Mouse (Mus musculus): Measurements from ENCODE around the gene Pappa2.
A peak's percentile ranks its signal among the peaks of the same experiment; 100 is the strongest.

Pappa2 gene

DNA sequence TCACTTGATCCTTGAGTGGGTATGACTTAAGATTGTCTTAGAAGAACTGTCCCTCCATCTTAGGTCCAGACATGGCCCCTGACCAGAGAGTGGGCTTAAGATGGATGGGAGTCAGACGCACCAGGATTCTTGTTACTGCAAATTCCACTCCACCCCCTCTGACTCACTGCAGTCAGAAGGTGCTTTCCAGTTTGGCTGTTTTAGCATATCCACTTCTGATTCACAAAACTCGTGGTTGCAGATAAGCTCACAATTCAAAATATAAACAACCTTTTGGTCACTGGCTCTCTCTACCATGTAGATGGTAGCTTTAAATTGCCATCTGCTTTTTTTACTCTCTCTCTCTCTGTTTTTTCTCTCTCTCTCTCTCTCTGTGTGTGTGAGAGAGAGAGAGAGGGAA, 214.4 kb downstream of the Pappa2 start:
- no peak for DNase-seq (ENCODE audit: low read depth, low spot score)

DNA sequence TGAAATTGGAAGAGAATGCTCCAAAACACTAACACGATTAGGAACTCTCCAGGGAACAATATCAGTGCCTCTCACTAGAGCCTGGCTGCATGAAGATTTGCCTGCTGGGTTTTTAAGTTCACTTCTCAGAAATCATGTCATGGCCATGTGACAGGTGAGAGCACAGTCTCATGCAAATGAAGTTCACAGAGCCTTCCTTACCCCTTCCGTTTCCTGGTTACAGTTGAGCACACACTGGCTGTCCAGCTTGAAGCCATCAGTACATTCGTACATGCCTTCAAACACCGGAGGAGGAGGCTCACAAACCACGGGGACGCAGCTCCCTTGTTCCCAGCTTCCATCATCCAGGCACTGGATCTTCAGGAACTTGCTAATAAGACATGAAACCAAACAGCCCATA, 215.6 kb downstream of the Pappa2 start:
- no peak for DNase-seq (ENCODE audit: low read depth, low spot score)

DNA sequence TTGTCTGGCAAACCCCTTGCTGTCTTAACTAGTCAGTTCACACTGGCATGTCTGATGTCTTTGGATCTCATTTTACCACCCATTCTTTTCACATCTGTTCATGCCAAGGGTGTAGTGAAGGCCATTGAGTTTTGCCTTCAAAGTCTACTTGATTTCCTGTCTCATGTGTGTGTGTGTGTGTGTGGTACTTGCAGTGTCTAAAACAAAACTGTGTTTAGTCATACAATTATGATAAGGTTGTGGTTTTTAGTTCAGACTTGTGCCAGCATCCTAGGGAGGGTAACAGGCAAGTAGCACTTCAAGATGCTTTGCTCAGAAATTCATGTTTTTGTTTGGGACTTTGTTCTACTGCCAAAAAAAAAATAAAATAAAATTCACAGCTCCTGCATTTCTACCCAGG, 216.1 kb downstream of the Pappa2 start:
- no peak for DNase-seq (ENCODE audit: low read depth, low spot score)

DNA sequence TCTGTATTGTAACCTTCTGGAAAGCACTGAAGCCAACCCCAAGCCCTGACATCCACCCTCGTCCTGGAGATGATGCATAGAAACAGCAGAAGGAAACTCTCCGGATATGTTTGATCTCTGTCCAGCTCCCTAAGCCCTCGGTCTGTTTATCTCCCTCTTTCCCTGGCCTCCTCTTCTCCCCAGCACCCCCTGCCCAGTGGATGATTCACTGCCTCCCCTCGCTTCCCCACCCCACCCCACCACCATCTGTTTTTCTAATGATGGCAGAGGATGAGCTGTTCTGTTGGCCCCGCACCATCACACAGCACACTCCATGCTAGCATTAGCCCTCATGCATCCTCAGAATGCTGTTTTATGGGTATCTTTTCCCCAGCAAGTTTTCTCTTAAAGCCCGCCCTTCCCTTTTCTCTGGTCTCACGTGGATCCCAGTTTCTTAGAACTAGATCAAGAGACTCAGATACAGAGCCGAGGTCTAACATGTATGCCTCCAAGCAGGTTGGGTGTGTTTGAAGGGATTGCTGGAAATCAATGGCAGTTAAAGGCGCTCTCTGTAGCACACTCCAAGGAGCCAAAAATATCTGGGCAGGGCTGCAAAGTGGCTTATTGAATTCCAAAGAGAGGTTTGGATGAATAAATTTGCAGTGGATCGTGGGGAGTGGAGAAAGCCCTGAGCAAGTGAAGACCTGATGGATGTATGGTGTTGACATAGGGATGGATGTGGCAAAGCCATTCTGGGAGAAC, 231.8 kb downstream of the Pappa2 start:
- no peak for DNase-seq (ENCODE audit: low read depth, low spot score)

DNA sequence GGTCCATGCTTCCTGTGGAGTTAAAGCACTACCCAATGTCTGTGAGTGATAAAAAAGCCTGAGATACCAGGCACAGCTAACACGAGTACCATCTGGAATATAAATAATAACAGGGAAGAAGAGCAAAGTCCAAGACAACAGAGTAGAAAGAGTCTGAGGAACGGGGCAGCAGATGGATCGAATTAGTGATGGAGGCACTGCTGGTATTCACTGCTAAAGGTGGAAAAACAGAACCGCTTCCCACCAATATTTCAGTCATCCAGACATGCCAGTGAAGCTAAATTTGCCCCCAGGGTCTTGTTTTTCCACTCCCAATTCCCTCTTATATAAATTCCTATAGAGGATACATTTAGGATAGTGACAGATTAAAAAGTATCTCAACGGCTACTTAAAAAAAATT, 238.8 kb downstream of the Pappa2 start:
- DNase-seq (ENCODE audit: low read depth, low spot score), result no peak

DNA sequence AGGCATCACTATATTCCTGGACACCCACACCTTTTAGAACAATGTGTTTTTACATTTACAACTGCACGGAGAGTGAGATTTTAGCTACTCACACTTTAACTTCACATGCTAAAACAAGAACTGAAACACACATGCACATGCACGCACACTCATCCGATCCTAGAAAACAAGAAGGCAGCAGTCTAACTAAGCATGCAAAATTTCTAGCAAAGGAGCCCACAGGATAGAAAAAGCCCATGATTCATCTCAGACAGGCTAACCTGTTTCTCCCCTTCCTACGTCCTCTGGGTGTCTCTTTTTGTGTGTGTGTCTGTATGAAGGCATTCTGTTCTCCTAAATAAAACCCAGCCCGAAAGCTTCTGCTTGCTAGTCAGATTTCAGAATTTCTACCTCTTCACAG, 239.3 kb downstream of the Pappa2 start:
- no peak for DNase-seq (ENCODE audit: low read depth, low spot score)

DNA sequence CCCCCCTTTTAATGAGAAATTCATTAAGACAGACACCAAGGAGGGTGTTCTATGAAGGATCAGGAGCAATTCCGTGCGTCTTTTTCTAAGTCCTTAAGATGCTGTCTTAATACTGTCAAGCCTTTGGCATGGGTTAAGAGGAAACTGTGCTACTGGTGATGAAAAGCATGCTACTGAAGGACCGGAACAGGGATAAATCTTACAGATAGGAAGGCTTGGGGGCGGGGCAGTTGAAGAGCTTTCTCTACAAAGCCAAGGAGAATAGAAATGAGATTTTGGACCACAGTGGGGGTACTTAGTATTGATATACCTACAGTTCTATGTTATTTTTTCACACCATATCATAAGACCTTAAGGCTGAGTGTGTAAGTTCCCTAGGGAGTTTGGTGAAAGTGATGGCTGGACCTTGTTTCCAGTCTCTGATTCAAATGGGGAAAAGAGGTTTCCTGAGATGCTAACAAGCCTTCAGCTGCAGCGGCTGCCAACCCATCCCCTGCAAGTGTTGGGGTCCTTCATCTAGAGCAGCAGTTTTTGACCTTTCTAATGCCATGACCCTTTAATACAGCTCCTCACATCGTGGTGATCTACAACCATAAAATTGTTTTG, 240.0 kb downstream of the Pappa2 start:
- DNase-seq (ENCODE audit: low read depth, low spot score), result no peak

DNA sequence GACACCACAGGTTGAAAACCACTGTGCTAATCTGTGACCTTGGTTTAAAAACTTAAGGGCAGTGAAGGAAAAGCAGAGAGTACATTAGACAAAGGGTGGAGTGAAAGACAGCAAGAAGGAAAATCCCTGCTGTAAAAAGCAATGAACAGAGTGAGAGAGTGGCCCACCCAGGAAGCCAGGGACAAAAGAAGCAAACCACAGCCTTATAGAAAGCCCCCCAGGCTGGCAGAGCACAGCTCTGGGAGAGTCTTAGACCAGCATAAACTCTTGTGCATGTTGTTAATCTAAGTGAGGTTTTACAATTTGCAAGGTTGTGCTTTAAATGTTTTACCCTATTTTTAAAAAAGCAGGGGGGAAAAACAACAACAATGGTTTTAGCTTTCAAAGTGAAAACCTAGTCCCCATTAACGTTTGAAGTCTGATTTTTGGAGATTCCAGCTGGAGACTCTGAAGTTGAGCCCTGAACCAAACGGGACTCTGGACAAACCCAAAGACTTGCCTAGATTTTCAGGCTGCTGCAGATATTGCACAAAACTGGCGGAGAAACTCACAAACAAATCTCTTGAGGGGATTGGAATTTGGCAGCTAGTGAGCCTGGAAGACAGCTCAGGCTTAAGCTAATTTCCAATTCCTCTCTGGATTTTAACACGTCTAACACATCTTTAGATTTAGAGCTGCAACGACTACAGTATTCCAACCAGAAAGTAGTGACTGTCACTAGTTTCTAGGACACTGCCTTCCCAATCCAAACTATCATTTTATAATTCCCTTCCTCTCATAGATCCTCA, 241.0 kb downstream of the Pappa2 start:
- no peak for DNase-seq (ENCODE audit: low read depth, low spot score)

DNA sequence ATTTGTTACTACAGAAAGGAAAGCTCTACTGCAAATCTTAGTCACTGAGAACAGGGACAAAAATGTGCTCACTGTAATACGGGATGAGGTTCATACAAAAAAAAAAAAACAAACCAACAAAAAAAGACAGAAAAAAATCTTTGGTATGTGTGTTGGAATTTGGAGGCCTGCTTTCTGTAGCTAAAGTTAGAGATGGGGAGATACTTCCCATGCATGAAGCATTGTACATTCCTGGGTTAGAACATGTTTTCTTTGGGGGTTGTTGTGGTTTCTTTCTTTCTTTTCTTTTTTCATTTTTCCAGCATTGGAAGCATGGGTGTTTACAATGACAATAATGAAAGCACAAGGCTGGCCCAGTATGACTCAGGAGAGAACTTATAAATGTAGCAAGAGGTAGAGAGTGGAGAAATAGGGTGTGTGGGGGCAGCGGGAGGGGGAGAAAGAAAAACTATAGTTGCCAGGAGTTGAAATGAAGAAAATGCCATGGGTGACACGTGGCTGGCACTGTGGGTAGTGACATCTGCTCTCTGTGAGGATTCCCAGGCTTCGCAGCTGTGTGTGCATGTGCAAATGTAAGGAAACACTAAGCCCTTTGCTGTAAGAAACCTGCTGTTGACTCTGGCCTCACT, 247.3 kb downstream of the Pappa2 start:
- DNase-seq (ENCODE audit: low read depth, low spot score), result no peak

DNA sequence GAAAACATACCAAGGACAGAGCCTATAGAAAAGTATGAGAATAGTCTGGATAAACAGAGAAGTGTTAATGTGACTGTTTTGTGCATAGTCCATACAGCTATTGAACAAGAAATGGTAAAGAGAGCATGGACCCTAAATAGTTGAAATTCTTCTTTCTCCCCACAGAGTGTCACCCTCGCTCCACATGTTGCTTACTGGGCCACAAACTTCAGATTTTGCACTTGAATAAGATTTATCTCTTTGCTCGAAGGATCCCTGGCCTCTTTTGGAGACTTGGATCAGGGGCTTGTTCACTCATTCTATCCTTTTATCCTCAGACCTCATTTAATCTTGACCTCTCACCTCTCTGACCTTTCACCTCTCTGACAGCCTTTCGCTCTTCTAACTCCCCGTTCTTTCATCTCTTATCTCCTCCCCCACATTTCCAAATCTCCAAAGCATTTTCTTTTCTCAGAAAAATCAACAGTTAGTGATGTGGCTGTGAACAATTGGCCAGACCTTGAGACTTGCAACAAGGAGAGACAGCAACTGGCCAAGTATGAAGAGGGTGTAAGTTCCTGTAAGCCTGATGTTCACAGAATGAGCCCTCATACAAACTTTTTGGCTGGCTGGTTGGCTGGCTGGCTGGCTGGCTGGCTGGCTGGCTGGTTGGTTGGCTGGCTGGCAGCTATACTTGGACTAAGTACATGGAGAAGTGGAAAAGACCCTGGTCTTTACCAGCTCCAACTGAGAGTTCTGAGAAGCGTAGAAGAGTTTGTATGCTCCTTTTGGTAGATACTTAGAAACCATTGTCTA, 266.8 kb downstream of the Pappa2 start:
- DNase-seq (ENCODE audit: low read depth, low spot score), result no peak

DNA sequence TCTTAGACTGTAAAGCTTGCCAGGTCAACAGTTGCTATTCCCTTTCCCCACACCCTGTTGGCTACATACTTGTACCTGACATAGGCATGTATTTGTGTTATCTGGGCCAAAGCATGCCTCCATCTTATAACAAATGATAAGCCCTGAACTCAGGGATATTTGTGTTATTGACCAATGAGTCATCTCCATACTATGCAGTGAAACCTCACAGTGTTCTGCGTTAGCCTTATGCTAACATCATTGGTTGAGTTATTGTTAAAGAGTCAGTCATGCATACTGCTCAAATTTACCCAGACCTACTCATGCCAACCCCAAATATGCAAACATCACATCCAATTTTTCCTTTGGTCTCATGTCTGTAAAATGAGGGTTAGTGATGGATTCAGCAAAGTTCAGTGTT, 279.0 kb downstream of the Pappa2 start:
- DNase-seq (ENCODE audit: low read depth, low spot score), result no peak

DNA sequence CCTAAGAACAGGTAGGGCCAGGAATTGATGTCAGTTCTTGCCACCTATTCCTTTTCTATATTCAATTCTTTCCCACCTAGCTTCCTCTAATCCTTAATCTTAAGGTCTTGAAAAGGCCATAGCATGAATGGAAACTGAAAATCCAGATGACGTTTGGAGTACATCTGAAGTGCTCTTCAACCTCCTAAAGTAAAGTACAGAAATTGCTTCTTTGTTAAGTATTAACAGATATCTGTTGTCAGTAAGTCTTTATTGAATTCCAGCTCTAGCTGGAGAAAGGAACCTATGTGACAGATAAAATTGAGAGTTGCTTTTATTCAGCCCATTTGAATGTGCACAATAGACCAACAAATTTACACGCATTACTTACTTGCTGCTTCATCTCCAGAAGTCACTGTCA, 280.1 kb downstream of the Pappa2 start:
- no peak for DNase-seq (ENCODE audit: low read depth, low spot score)

DNA sequence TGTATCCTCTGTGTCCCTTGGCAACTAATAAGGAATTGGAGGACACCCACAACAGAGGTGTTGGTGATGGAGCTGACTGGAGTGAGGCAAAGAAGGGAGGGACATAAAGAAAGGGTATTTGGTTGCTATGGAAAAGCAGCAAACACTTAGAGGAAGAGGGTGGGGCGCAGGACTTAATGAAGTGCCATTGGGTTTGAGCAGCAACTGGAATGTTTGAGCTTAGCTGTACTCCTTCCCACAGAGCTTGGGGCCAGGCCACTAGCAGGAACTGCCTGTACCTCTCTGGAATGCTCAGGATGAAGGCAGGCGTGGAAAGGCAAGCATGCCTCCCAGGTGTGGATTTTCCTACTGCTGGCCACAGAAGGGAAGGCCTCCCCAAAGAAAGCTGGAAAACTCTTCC, 281.0 kb downstream of the Pappa2 start:
- no peak for DNase-seq (ENCODE audit: low read depth, low spot score)

DNA sequence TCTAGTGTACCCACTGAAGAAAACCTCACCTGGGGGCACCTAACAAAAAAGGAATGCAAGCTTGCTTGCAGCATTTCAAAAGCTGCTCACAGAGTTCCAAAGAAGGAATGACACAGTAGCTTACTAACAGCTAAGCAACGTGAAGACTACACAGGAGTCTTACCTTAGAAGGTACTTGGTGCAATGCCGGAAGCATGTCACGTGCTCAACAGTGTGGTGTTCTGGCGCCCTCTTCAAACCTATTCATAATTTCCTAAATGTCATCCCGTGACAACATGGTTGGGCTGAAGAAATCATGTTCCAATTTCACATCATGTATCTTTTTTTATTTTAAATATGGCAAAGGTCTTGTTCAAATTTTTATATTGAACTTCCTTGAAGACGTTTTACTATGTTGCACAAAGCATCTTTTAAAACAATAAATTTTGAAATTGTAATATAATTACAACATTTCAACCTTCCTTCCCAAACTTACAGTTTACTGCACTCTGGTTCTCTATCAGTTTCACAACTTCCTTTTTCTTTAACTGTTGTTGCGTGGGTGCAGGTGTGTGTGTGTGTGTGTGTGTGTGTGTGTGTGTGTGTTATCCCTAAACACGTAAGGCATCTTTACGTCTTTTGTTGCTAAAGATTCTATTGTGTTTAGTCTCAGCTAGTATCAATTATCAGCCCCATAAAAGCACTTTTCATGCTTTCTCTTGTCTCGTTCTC, 282.3 kb downstream of the Pappa2 start:
- no peak for DNase-seq (ENCODE audit: low read depth, low spot score)

DNA sequence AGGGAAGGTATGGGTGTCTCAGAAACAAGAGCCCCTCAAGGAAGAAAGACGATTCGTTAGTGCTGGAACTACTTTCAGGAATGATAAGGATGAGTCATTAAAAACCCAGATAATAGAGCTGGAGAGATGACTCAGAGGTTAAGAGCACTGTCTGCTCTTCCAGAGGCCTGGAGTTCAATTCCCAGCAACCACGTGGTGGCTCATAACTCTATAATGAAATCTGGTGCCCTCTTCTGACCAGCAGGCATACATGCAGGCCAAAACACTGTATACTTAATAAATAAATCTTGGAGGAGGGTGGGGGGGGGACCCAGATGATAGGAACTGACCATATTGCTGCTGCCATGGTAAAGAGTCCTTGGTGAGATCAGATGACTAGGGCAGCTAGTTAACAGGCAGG, 282.9 kb downstream of the Pappa2 start:
- no peak for DNase-seq (ENCODE audit: low read depth, low spot score)

DNA sequence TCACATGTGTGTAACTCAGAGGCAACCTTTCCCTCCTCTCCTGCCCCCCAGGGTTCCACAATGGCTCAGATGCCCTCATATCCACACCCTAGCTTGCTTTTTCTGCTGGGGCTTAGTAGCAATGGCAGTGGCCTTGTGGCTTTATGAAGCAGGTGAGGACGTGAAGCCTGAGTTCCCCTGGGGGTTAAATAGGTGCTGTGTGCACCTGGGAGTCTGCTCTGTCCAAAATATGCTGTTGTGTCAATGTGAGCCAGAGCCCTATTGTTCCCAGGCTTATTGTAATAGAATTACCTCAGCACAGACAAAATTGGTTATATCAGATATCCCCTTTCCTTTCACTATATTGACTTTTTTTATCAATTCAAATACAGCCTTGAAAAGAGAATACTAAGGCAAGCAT, 292.6 kb downstream of the Pappa2 start:
- DNase-seq (ENCODE audit: low read depth, low spot score), result no peak

DNA sequence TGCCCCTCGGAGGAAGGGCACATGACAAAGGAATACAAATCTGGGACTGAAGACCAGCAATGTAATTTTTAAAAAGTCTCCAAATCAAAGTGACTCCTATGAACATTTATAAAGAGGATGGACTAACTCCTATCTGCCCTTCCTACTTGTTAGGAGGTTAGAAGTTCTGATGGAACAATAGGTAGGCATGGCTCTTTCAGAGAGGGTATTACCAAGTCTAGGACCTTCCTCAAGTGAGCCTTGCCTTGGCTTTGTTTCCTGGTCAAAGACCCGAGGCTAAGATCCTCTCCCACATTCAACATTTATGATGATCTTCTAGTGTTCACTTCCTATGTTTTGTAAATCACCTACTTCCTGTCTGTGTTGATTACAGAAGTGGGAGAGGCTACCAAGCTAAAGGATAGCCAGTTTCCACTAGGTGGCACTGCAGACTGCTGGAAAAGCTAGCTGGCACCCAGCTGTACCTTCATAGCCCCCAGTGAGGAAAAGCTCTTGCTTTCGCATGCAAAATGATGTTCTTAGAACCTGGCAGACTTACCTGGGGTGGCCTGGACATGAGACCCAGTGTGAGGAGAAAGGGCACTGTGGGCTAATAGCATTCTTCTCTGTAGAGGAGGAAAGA, 310.2 kb downstream of the Pappa2 start:
- peak; percentile 9 for DNase-seq (ENCODE audit: low read depth, low spot score)

DNA sequence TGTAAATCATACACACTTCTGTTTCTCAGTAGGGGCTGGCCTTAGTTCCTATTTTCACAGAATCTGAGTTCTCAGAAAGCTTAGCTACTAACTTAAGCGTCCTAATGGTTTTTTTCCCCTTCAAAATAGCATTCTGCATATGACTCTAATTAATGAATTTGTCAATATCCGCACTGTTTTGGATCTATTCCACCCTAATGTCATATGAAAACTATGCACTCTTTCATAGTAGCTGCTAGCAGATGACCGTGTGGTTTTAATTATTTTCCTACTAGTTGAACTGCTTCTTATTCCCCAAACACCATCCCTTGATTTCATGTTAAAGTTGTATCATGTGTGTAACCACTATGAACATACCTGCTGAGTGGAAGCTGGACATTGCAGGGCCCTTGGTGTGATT, 314.3 kb downstream of the Pappa2 start:
- DNase-seq (ENCODE audit: low read depth, low spot score), result no peak
